Mouse (Mus musculus): ENCODE results near the gene Zmynd8.
A peak's percentile ranks its signal among the peaks of the same experiment; 100 is the strongest.

DNA sequence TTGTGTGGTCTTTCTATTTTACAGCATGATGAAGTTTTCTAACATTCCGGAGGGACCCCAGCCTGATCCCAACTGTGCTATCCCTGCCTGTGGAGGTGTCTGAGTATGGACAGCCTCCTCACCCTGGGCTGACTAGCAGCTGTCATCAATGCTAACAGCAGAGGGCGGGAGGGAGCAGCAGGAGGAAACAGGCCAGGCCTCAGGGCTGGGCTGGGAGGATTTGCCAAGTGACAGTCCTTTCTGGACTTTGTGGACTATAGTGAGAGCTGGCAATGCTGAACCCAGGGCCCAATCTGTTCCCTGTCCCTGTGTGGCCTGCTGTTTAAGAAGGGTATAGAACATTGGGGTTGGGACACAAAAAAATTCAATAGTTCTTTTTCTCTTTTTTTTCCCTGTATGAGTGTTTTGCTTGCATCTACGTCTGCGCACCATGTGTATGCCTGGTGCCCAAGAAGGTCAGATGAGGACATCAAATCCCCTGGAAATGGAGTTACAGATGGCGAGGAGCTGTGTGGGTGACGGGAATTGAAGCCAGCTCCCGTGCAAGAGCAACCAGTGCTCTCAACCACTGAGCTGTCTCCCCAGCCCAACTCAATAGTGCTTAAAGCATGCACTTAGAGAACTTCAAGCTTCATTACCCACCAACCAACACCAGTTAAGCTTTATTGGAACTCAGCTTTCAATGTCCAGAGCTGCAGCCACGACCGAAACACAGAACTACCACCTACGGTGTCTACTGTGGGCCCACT, 72.7 kb downstream of the Zmynd8 start:
- TF ChIP-seq CTCF (IDR thresholded peaks at IDR 0.05; ENCODE audit: low read depth) (peak; percentile 88), EP300 (IDR thresholded peaks at IDR 0.05; ENCODE audit: low read depth) (no peak)

All from liver, postnatal 0 days (tissue).